Mouse (Mus musculus) testis, adult 2 months (tissue): Measurements from ENCODE around the gene Efcab8.

ENCODE experiments used
- CTCF ChIP-seq: fragments of 200-500 bp; IDR thresholded peaks from 2 replicates; pipeline ENCODE4 v1.5.1; 2012; ENCODE audit warnings: low read depth, mild to moderate bottlenecking, inconsistent platforms, low read length, moderate library complexity; ENCODE audit not compliant: control insufficient read depth, insufficient read depth, insufficient replicate concordance
- POLR2A ChIP-seq: fragments of 200-500 bp; IDR thresholded peaks from 2 replicates; pipeline ENCODE4 v1.6.1; 2012; ENCODE audit warnings: low read depth, mild to moderate bottlenecking, inconsistent platforms, low read length, moderate library complexity; ENCODE audit not compliant: control insufficient read depth

GRCm38 (mm10) chr2:153778638-153779362 lies 931 bp upstream of the Efcab8 start:
- TF ChIP-seq CTCF (no peak; the same call in 1 of the 2 replicates), POLR2A (peak; percentile 87)
